Comparison of ENCODE assay signal across 2 mouse cellular contexts in genomic region chr10:121636276-121636675, GRCm38 (mm10).
TF ChIP-seq lines count a peak whose summit lies in the region.

No protein-coding gene starts in this region.

TF ChIP-seq in CH12.LX, 34 proteins besides CTCF, POLR2A, EP300 and RAD21 (continued from another document):
- no peak for TF ChIP-seq USF2 (conservative IDR thresholded peaks at IDR 0.05; ENCODE audit: low read depth, low read length)
- TF ChIP-seq JUND (conservative IDR thresholded peaks at IDR 0.05; ENCODE audit: low read depth, low read length), result peak; percentile 54
- no peak for TF ChIP-seq HCFC1 (IDR thresholded peaks at IDR 0.05; ENCODE audit: low read depth, low read length)
- peak; percentile 52; the same call in 1 of the 2 replicates for TF ChIP-seq IRF4 (IDR thresholded peaks at IDR 0.05; ENCODE audit: low read depth, low read length)
- TF ChIP-seq ETS1 (conservative IDR thresholded peaks at IDR 0.05; ENCODE audit: low read depth, low read length), result no peak
TF ChIP-seq in CH12.LX: peak in this region for 2.

TF ChIP-seq in MEL, 35 proteins besides CTCF, POLR2A, EP300 and RAD21 (continued from another document):
- TF ChIP-seq MAZ (IDR thresholded peaks at IDR 0.05; ENCODE audit: low read depth, low read length), result no peak
- TF ChIP-seq ZC3H11A (IDR thresholded peaks at IDR 0.05; ENCODE audit: low read depth, low read length), result no peak
- TF ChIP-seq TCF12 (IDR thresholded peaks at IDR 0.05; ENCODE audit: low read depth, low read length), result no peak
- no peak for TF ChIP-seq NELFE (IDR thresholded peaks at IDR 0.05; ENCODE audit: low read depth, low read length)
- no peak for TF ChIP-seq MEF2A (IDR thresholded peaks at IDR 0.05; ENCODE audit: extremely low read depth, insufficient replicate concordance, low read depth, low read length, poor library complexity, severe bottlenecking)
TF ChIP-seq in MEL: peak in this region for 0.
